Mouse (Mus musculus): ENCODE measurements around the gene Ltbp2. TPM values are rescaled to one million over a fixed set of nuclear protein-coding genes. Genes with fewer than 3 reads are reported as not detected.

Gene Ltbp2
- polyA plus RNA-seq, 1 experiment from 2014 or later = 18.6 TPM

GRCm38 (mm10) chr12:84885107-84885876 is 9.0 kb upstream of the Ltbp2 start:
- Histone ChIP-seq H3K9ac (ENCODE audit: low read length) (no peak overlapping the region), H3K27me3 (ENCODE audit: control insufficient read depth, insufficient read depth, low read depth, low read length) (no peaks in the 10 kb centered on the region), H3K27ac (ENCODE audit: low read length) (peak overlapping the region; percentile 73), H3K36me3 (ENCODE audit: control insufficient read depth, insufficient read depth, low read length) (no peaks in the 10 kb centered on the region), H3K4me3 (ENCODE audit: low read length) (no peak overlapping the region), H3K4me2 (ENCODE audit: low read depth, low read length) (no peak overlapping the region), H3K9me3 (ENCODE audit: control insufficient read depth, low read length) (no peaks in the 10 kb centered on the region), H3K4me1 (replicated peaks; ENCODE audit: control insufficient read depth, insufficient read depth, low read length) (peaks cover 7% of the 10 kb centered on the region)
- ATAC-seq (ENCODE audit: low read depth) = peak; percentile 93
- 40% methylated on average over 11 of the region's 11 CpGs for WGBS

GRCm38 (mm10) chr12:84884423-84885076 is 8.2 kb upstream of the Ltbp2 start:
- Histone ChIP-seq H3K36me3 (ENCODE audit: control insufficient read depth, insufficient read depth, low read length) (no peaks in the 10 kb centered on the region), H3K9me3 (ENCODE audit: control insufficient read depth, low read length) (no peaks in the 10 kb centered on the region), H3K4me1 (replicated peaks; ENCODE audit: control insufficient read depth, insufficient read depth, low read length) (peaks cover 13% of the 10 kb centered on the region), H3K4me3 (ENCODE audit: low read length) (no peak overlapping the region), H3K27me3 (ENCODE audit: control insufficient read depth, insufficient read depth, low read depth, low read length) (no peaks in the 10 kb centered on the region), H3K4me2 (ENCODE audit: low read depth, low read length) (no peak overlapping the region), H3K27ac (ENCODE audit: low read length) (peak overlapping the region; percentile 73), H3K9ac (ENCODE audit: low read length) (no peak overlapping the region)
- ATAC-seq (ENCODE audit: low read depth) = peak; percentile 55
- 67% methylated on average over 7 of the region's 7 CpGs for WGBS

DNA sequence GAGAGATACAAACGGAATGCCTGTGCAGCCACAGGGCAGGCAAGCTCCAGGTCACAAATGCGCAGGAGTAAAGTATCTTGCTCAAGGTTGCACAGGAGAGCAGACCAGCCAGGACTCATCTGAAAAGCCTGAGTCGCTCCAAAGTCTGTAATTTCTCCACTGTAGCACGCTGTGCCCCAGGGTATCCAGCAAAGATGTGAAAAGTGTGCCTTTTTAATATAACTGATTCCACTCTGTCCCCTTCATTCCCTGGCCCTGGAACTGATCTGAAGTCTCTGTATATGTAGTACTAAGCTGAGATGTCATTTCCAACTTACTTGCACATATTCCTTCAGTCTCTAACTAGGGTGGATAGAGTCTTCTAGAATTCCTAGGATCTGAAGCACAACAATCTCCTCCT is 6.5 kb upstream of the Ltbp2 start:
- Histone ChIP-seq H3K4me1 (replicated peaks; ENCODE audit: control insufficient read depth, insufficient read depth, low read length) (peaks cover 13% of the 10 kb centered on the region), H3K9ac (ENCODE audit: low read length) (no peak overlapping the region), H3K36me3 (ENCODE audit: control insufficient read depth, insufficient read depth, low read length) (no peaks in the 10 kb centered on the region), H3K27ac (ENCODE audit: low read length) (no peak overlapping the region), H3K4me3 (ENCODE audit: low read length) (no peak overlapping the region), H3K27me3 (ENCODE audit: control insufficient read depth, insufficient read depth, low read depth, low read length) (no peaks in the 10 kb centered on the region; the same call in 1 of the 2 replicates), H3K4me2 (ENCODE audit: low read depth, low read length) (no peak overlapping the region), H3K9me3 (ENCODE audit: control insufficient read depth, low read length) (no peaks in the 10 kb centered on the region)
- WGBS = 77% methylated on average over 4 of the region's 4 CpGs
- no peak for ATAC-seq (ENCODE audit: low read depth)

- H3K4me3 ChIP-seq (ENCODE audit: low read length) = no peak overlapping the region
- H3K27me3 ChIP-seq (ENCODE audit: control insufficient read depth, insufficient read depth, low read depth, low read length) = peaks cover 22% of the 10 kb centered on the region
- ATAC-seq (ENCODE audit: low read depth) = no peak
- 38% methylated on average over 11 of the region's 11 CpGs for WGBS
- no peaks in the 10 kb centered on the region for H3K36me3 ChIP-seq (ENCODE audit: control insufficient read depth, insufficient read depth, low read length)
- H3K9me3 ChIP-seq (ENCODE audit: control insufficient read depth, low read length) = no peaks in the 10 kb centered on the region
- H3K4me2 ChIP-seq (ENCODE audit: low read depth, low read length) = no peak overlapping the region
- no peak overlapping the region for H3K27ac ChIP-seq (ENCODE audit: low read length)
- no peak overlapping the region for H3K9ac ChIP-seq (ENCODE audit: low read length)
- H3K4me1 ChIP-seq (replicated peaks; ENCODE audit: control insufficient read depth, insufficient read depth, low read length) = peaks cover 14% of the 10 kb centered on the region
Observed at GRCm38 (mm10) chr12:84880091-84880490, 3.8 kb upstream of the Ltbp2 start.

- peak overlapping the region; percentile 12; the same call in 1 of the 2 replicates for H3K27ac ChIP-seq (ENCODE audit: low read length)
Observed at GRCm38 (mm10) chr12:84875761-84876480, 411 bp downstream of the Ltbp2 start.

DNA sequence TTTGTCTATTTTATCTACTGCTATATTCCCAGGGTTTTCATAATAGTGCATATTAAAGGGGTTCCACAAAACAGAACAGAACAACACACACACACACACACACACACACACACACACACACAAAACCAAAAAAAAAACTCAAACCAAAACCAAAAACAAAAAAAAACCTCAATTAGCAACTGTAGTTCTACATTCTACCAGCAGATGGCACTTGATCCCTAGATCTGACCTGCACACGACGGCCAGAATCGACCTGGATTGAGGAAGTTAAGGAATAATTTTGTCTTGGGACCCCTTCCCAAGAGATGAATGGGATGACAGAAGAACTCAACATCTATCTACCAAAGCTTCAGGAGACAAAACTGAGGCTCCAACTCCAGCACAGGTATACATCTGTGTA is 2.9 kb downstream of the Ltbp2 start:
- H3K27me3 ChIP-seq (ENCODE audit: control insufficient read depth, insufficient read depth, low read depth, low read length) = peaks cover 36% of the 10 kb centered on the region
- no peak for ATAC-seq (ENCODE audit: low read depth)

More at GRCm38 (mm10) chr12:84875761-84876480, 411 bp downstream of the Ltbp2 start:
- no peaks in the 10 kb centered on the region for H3K36me3 ChIP-seq (ENCODE audit: control insufficient read depth, insufficient read depth, low read length)
- no peaks in the 10 kb centered on the region for H3K9me3 ChIP-seq (ENCODE audit: control insufficient read depth, low read length)
- WGBS = 1% methylated on average over 59 of the region's 59 CpGs
- peak overlapping the region; percentile 56 for H3K4me2 ChIP-seq (ENCODE audit: low read depth, low read length)
- peaks cover 10% of the 10 kb centered on the region for H3K4me1 ChIP-seq (replicated peaks; ENCODE audit: control insufficient read depth, insufficient read depth, low read length)
- peak overlapping the region; percentile 54 for H3K4me3 ChIP-seq (ENCODE audit: low read length)
- peak; percentile 18 for ATAC-seq (ENCODE audit: low read depth)
- H3K9ac ChIP-seq (ENCODE audit: low read length) = peak overlapping the region; percentile 71
- peaks cover 36% of the 10 kb centered on the region for H3K27me3 ChIP-seq (ENCODE audit: control insufficient read depth, insufficient read depth, low read depth, low read length)

GRCm38 (mm10) chr12:84872310-84872709 is 4.0 kb downstream of the Ltbp2 start:
- Histone ChIP-seq H3K27me3 (ENCODE audit: control insufficient read depth, insufficient read depth, low read depth, low read length) (peaks cover 35% of the 10 kb centered on the region), H3K4me3 (ENCODE audit: low read length) (no peak overlapping the region)
- no peak for ATAC-seq (ENCODE audit: low read depth)

More for the DNA sequence above, 2.9 kb downstream of the Ltbp2 start:
- WGBS = 2% methylated on average over 3 of the region's 3 CpGs
- Histone ChIP-seq H3K9me3 (ENCODE audit: control insufficient read depth, low read length) (no peaks in the 10 kb centered on the region), H3K9ac (ENCODE audit: low read length) (no peak overlapping the region), H3K4me3 (ENCODE audit: low read length) (no peak overlapping the region; the same call in 1 of the 2 replicates), H3K4me1 (replicated peaks; ENCODE audit: control insufficient read depth, insufficient read depth, low read length) (peaks cover 7% of the 10 kb centered on the region), H3K36me3 (ENCODE audit: control insufficient read depth, insufficient read depth, low read length) (no peaks in the 10 kb centered on the region), H3K4me2 (ENCODE audit: low read depth, low read length) (no peak overlapping the region), H3K27ac (ENCODE audit: low read length) (no peak overlapping the region)

DNA sequence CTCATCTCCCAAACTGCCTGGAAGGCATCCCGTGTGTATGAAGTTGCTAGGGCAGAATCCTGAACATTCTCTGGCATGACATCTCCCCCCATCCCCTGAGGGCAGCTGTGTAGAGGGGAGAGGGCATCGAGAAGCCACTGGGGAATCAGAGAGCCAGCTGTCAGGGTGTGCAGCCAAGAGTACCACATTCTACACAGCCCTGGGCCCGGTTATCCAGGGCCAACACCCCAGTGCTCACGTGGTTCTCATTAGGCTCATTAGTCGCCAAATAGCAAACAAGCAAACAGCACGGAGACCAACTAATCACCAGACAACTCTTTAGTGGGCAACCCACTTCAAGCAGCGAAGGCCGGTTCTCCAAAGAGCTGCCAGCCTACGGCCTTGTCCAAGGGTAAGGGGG is 10.9 kb downstream of the Ltbp2 start:
- Histone ChIP-seq H3K4me2 (ENCODE audit: low read depth, low read length) (no peak overlapping the region), H3K27me3 (ENCODE audit: control insufficient read depth, insufficient read depth, low read depth, low read length) (no peaks in the 10 kb centered on the region), H3K4me1 (replicated peaks; ENCODE audit: control insufficient read depth, insufficient read depth, low read length) (peaks cover 7% of the 10 kb centered on the region; the same call in 1 of the 2 replicates), H3K27ac (ENCODE audit: low read length) (no peak overlapping the region), H3K9ac (ENCODE audit: low read length) (no peak overlapping the region), H3K9me3 (ENCODE audit: control insufficient read depth, low read length) (no peaks in the 10 kb centered on the region), H3K4me3 (ENCODE audit: low read length) (no peak overlapping the region), H3K36me3 (ENCODE audit: control insufficient read depth, insufficient read depth, low read length) (no peaks in the 10 kb centered on the region)
- WGBS = 68% methylated on average over 9 of the region's 9 CpGs
- ATAC-seq (ENCODE audit: low read depth) = no peak

More at GRCm38 (mm10) chr12:84872310-84872709, 4.0 kb downstream of the Ltbp2 start:
- Histone ChIP-seq H3K36me3 (ENCODE audit: control insufficient read depth, insufficient read depth, low read length) (no peaks in the 10 kb centered on the region), H3K4me1 (replicated peaks; ENCODE audit: control insufficient read depth, insufficient read depth, low read length) (peaks cover 7% of the 10 kb centered on the region), H3K9me3 (ENCODE audit: control insufficient read depth, low read length) (no peaks in the 10 kb centered on the region), H3K27ac (ENCODE audit: low read length) (no peak overlapping the region), H3K4me2 (ENCODE audit: low read depth, low read length) (no peak overlapping the region), H3K9ac (ENCODE audit: low read length) (no peak overlapping the region)
- whole genome bisulfite sequencing = 49% methylated on average over 2 of the region's 2 CpGs

DNA sequence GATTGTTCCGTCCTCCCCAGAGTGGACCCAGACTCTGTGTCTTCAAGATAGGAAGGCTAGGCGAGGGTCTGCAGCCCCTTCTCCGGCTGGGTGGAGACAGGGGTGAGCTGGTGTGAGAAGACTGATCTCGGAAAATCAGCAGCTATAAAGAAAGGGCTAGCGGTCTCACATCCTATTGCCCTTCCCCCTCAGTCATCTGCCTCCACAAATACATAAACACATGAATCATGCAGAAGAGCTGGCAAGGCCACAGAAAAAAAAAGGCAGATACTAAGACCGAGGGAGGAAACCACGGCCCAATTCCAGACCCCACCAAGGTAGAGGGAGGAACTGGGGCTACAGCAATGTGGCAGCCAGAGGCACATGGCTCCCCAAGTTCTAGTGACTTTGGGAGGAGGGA is 11.5 kb downstream of the Ltbp2 start:
- no peaks in the 10 kb centered on the region for H3K9me3 ChIP-seq (ENCODE audit: control insufficient read depth, low read length)
- H3K27me3 ChIP-seq (ENCODE audit: control insufficient read depth, insufficient read depth, low read depth, low read length) = no peaks in the 10 kb centered on the region
- 38% methylated on average over 7 of the region's 7 CpGs for WGBS
- 0 out of 2 replicates have a peak overlapping the region, but pooled peaks have one; percentile 15 for H3K9ac ChIP-seq (ENCODE audit: low read length)
- ATAC-seq (ENCODE audit: low read depth) = no peak; the same call in 1 of the 2 replicates
- no peaks in the 10 kb centered on the region for H3K36me3 ChIP-seq (ENCODE audit: control insufficient read depth, insufficient read depth, low read length)
- H3K4me3 ChIP-seq (ENCODE audit: low read length) = no peak overlapping the region
- no peak overlapping the region for H3K4me2 ChIP-seq (ENCODE audit: low read depth, low read length)
- H3K27ac ChIP-seq (ENCODE audit: low read length) = no peak overlapping the region
- H3K4me1 ChIP-seq (replicated peaks; ENCODE audit: control insufficient read depth, insufficient read depth, low read length) = peaks cover 5% of the 10 kb centered on the region; the same call in 1 of the 2 replicates

Measured in lung, embryonic 16.5 days (tissue).